Mouse (Mus musculus): ENCODE results near the gene Ecel1.

Ecel1 gene

DNA sequence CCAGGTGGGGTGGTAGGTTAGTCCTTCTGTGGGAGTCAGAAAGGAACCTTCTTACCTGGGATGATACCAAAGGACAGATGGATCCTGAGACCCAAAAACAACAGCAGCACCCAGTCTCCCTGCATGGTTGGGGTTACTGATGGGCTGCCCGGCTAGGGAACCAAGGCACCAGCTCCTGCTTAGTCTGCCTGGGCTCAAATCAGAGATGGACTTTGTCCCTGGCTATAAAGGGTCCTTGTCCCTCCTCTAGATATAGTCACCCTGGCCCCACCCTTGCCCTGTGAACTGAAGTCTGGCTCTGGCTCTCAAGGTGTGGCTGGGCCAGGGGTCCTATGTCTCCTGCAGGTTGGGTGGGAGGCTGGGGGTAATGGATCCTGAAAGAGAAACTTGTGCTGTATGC is 54.9 kb downstream of the Ecel1 start, which contains the start of gene Alpi:
Alpi (minus strand) TSS at position 196 of the 400 bp plus-strand sequence.
- no peak for DNase-seq (ENCODE audit: low spot score)

DNA sequence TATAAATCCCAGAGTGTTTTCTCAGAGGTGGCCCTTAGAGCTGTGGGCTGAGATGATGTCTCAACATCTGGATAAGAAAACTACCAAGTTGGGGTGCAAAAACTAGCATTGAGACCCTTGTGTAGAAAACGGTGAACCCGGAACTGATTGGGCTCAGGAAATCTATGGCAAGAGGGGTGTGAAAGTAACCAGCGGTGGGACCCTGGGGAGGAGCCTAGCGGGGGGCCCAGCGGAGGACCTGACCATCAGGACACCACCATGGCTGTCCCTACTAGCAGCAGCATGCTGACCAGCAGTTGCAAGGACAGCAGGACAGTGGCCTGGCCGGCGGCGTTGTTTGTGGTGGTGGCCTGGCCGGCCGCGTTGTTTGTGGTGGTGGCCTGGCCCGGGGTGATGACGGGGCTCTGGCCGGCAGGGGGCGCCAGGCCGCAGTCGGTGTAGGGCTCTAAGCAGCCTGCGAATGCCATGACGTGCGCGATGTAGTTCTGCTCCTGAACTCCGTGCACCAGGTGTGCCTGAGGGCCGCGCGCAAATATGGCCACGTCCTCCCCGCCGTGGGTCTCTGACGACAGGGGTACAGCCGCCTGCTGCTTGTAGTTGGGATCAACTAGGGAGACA is 57.9 kb downstream of the Ecel1 start:
- peak; percentile 82 for DNase-seq (ENCODE audit: low spot score)

Measured in retina, embryonic 14.5 days (tissue).